Mouse (Mus musculus) hematopoietic multipotent progenitor cell, adult 10-12 weeks (in vitro differentiated cells): Measurements from ENCODE around the gene Gripap1. TPM values are rescaled to one million over a fixed set of nuclear protein-coding genes. Genes with fewer than 3 reads are reported as not detected.

Experiments
- polyA plus RNA-seq: library from polyadenylated mRNA; stranded (reverse); fragments of >175 nt; gene quantifications from 2 replicates; pipeline ENCODE4 v1.2.3, GENCODE M21; 2012; ENCODE audit warnings: low replicate concordance

The Gripap1 gene
- polyA plus RNA-seq = 58.1 and 71.9 TPM in 2 replicates

GRCm38 (mm10) chrX:7789542-7790136 lies at the start of gene Gripap1:
Gene Gripap1 (plus strand): TSS chrX:7789765.

GRCm38 (mm10) chrX:7750432-7751116 lies 39.0 kb upstream of the Gripap1 start, which contains the start of gene Ccdc120:
Gene Ccdc120 (minus strand): TSS chrX:7750905.

GRCm38 (mm10) chrX:7762137-7762920 lies 27.2 kb upstream of the Gripap1 start, which contains the start of gene Tfe3:
Gene Tfe3 (plus strand): TSS chrX:7762560.

GRCm38 (mm10) chrX:7821865-7822779 lies 32.6 kb downstream of the Gripap1 start, which contains the start of gene Kcnd1:
Gene Kcnd1 (plus strand): TSS chrX:7822289.

GRCm38 (mm10) chrX:7841163-7842162 lies 51.9 kb downstream of the Gripap1 start, which contains the start of gene Otud5:
Gene Otud5 (plus strand): TSS chrX:7841364.

Other genes starting within 250 kb of the Gripap1 start
- 53.4 and 130 TPM in 2 replicates for gene Foxp3, start 216.1 kb upstream of the Gripap1 start, polyA plus RNA-seq
- gene Ppp1r3f, start 215.5 kb upstream of the Gripap1 start, polyA plus RNA-seq = 4.5 and 7.5 TPM in 2 replicates
- gene Ccdc22, start 184.2 kb upstream of the Gripap1 start, polyA plus RNA-seq = 15.7 and 23.4 TPM in 2 replicates
- gene Cacna1f, start 182.7 kb upstream of the Gripap1 start, polyA plus RNA-seq = 0.06 TPM in 1 of 2 replicates, not detected in the other
- gene Syp, start 151.3 kb upstream of the Gripap1 start, polyA plus RNA-seq = 1.3 and 1.4 TPM in 2 replicates
- 46.7 and 115 TPM in 2 replicates for gene Prickle3, start 132.5 kb upstream of the Gripap1 start, polyA plus RNA-seq
- gene Plp2, start 118.4 kb upstream of the Gripap1 start, polyA plus RNA-seq = 101 and 137 TPM in 2 replicates
- 0.09 TPM in 1 of 2 replicates, not detected in the other for gene Magix, start 108.5 kb upstream of the Gripap1 start, polyA plus RNA-seq
- 3.7 and 10.8 TPM in 2 replicates for gene Gpkow, start 92.6 kb upstream of the Gripap1 start, polyA plus RNA-seq
- gene Wdr45, start 75.4 kb upstream of the Gripap1 start, polyA plus RNA-seq = 23.1 and 43.2 TPM in 2 replicates
- 6.3 and 11.1 TPM in 2 replicates for gene Gm45208, start 67.5 kb upstream of the Gripap1 start, polyA plus RNA-seq
- 15.7 and 22.6 TPM in 2 replicates for gene Praf2, start 61.3 kb upstream of the Gripap1 start, polyA plus RNA-seq
- gene Ccdc120, start 38.9 kb upstream of the Gripap1 start, polyA plus RNA-seq = 0.70 and 1.6 TPM in 2 replicates
- gene Tfe3, start 27.2 kb upstream of the Gripap1 start, polyA plus RNA-seq = 51.6 and 59.4 TPM in 2 replicates
- 0.54 and 0.69 TPM in 2 replicates for gene Kcnd1, start 32.5 kb downstream of the Gripap1 start, polyA plus RNA-seq
- 142 and 149 TPM in 2 replicates for gene Otud5, start 51.6 kb downstream of the Gripap1 start, polyA plus RNA-seq
- gene Pim2, start 88.5 kb downstream of the Gripap1 start, polyA plus RNA-seq = 101 and 151 TPM in 2 replicates
- gene Slc35a2, start 94.3 kb downstream of the Gripap1 start, polyA plus RNA-seq = 57.9 and 67.5 TPM in 2 replicates
- gene Pqbp1, start 109.5 kb downstream of the Gripap1 start, polyA plus RNA-seq = 178 and 313 TPM in 2 replicates
- 40.0 and 104 TPM in 2 replicates for gene Timm17b, start 109.6 kb downstream of the Gripap1 start, polyA plus RNA-seq
- not detected in 2 replicates for gene Gm10491, start 118.1 kb downstream of the Gripap1 start, polyA plus RNA-seq
- gene Gm10490, start 119.8 kb downstream of the Gripap1 start, polyA plus RNA-seq = not detected in 2 replicates
- 0.27 TPM in 1 of 2 replicates, not detected in the other for gene Pcsk1n, start 130.1 kb downstream of the Gripap1 start, polyA plus RNA-seq
- not detected in 2 replicates for gene Eras, start 138.8 kb downstream of the Gripap1 start, polyA plus RNA-seq
- gene Hdac6, start 158.1 kb downstream of the Gripap1 start, polyA plus RNA-seq = 10.1 and 14.4 TPM in 2 replicates
- gene Gata1, start 188.3 kb downstream of the Gripap1 start, polyA plus RNA-seq = 2.1 and 24.9 TPM in 2 replicates
- gene Glod5, start 228.7 kb downstream of the Gripap1 start, polyA plus RNA-seq = not detected in 2 replicates